Mouse (Mus musculus): ENCODE measurements at regions not wholly inside any gene's neighbourhood (a gene's known extent, or its start where the extent isn't known, plus 50 kb on each side); places are given as distances from the start of the nearest gene placed in this dataset.

- TF ChIP-seq CTCF (IDR thresholded peaks at IDR 0.05; ENCODE audit: low read depth, low read length) (no peak), POLR2A (IDR thresholded peaks at IDR 0.05; ENCODE audit: borderline replicate concordance, low read depth, low read length) (no peak)
Observed at GRCm38 (mm10) chr17:83907538-83907937, 59.8 kb upstream of the Haao start.
